Mouse (Mus musculus): Measurements from ENCODE around the gene 4930562C15Rik. TPM values are rescaled to one million over a fixed set of nuclear protein-coding genes. Genes with fewer than 3 reads are reported as not detected.

4930562C15Rik gene
- total RNA-seq, 2 experiments from 2014 or later = not detected

GRCm38 (mm10) chr16:4913783-4914735 is 78.8 kb downstream of the 4930562C15Rik start:
- Histone ChIP-seq H3K4me3 (peak overlapping the region; percentile 5; the same call in 1 of the 2 replicates), H3K27ac (peak overlapping the region; percentile 78)
- intact Hi-C loops (cut with DNase I) = loop anchor here (2.0 kb wide), 1 partner anchor 35 kb away; no protein-coding TSS in a partner anchor
- peak; percentile 83 for DNase-seq
- TF ChIP-seq CTCF (IDR thresholded peaks at IDR 0.05) = peak; percentile 99

GRCm38 (mm10) chr16:4915931-4916330 is 80.7 kb downstream of the 4930562C15Rik start:
- Histone ChIP-seq H3K4me3 (no peak overlapping the region), H3K27ac (no peak overlapping the region)
- DNase-seq = no peak
- TF ChIP-seq CTCF (IDR thresholded peaks at IDR 0.05) = no peak
- intact Hi-C loops (cut with DNase I) = no loop called here

- no peak for TF ChIP-seq CTCF (IDR thresholded peaks at IDR 0.05)
- Histone ChIP-seq H3K27ac (no peak overlapping the region), H3K4me3 (no peak overlapping the region)
- no peak for DNase-seq
- intact Hi-C loops (cut with DNase I) = no loop called here
Observed at GRCm38 (mm10) chr16:4916608-4917007, 81.4 kb downstream of the 4930562C15Rik start.

Other genes with a start within 250 kb of the 4930562C15Rik start
- 1 to 10 TPM; 5.2 to 6.9 TPM for gene Glis2, start 240.7 kb upstream of the 4930562C15Rik start, total RNA-seq (2021)
- gene Pam16, start 210.4 kb upstream of the 4930562C15Rik start, total RNA-seq (2021) = 100 to 1,000 TPM in 1 of 2 experiments, 10 to 100 TPM in 1; 97.4 to 112 TPM
- gene Vasn, start 195.5 kb upstream of the 4930562C15Rik start, total RNA-seq (2021) = 1 to 10 TPM; 4.8 to 6.0 TPM
- gene Dnaja3, start 195.4 kb upstream of the 4930562C15Rik start, total RNA-seq (2021) = 100 to 1,000 TPM in 1 of 2 experiments, 10 to 100 TPM in 1; 86.4 to 110 TPM
- gene Coro7, start 155.6 kb upstream of the 4930562C15Rik start, total RNA-seq (2021) = 10 to 100 TPM; 12.1 to 13.6 TPM
- 1 to 10 TPM; 2.6 to 3.7 TPM for gene Nmral1, start 116.1 kb upstream of the 4930562C15Rik start, total RNA-seq (2021)
- 10 to 100 TPM; 35.4 to 43.6 TPM for gene Hmox2, start 109.1 kb upstream of the 4930562C15Rik start, total RNA-seq (2021)
- gene Cdip1, start 45.1 kb upstream of the 4930562C15Rik start, total RNA-seq (2021) = 10 to 100 TPM; 69.3 to 82.9 TPM
- 10 to 100 TPM; 30.3 to 44.8 TPM for gene Ubald1, start 44.9 kb downstream of the 4930562C15Rik start, total RNA-seq (2021)
- gene Mgrn1, start 50.8 kb downstream of the 4930562C15Rik start, total RNA-seq (2021) = 10 to 100 TPM; 53.5 to 66.1 TPM
- 10 to 100 TPM; 10.5 to 13.7 TPM for gene Nudt16l1, start 103.3 kb downstream of the 4930562C15Rik start, total RNA-seq (2021)
- gene Anks3, start 128.8 kb downstream of the 4930562C15Rik start, total RNA-seq (2021) = 10 to 100 TPM; 12.8 to 16.7 TPM
- not detected for gene Sept12, start 162.4 kb downstream of the 4930562C15Rik start, total RNA-seq (2021)
- gene Smim22, start 171.9 kb downstream of the 4930562C15Rik start, total RNA-seq (2021) = not detected
- 1 to 10 TPM; 5.2 to 7.4 TPM for gene Rogdi, start 178.1 kb downstream of the 4930562C15Rik start, total RNA-seq (2021)
- 10 to 100 TPM; 33.1 to 33.7 TPM for gene Glyr1, start 214.4 kb downstream of the 4930562C15Rik start, total RNA-seq (2021)
- 10 to 100 TPM; 24.7 to 25.4 TPM for gene Ubn1, start 214.6 kb downstream of the 4930562C15Rik start, total RNA-seq (2021)